Mouse (Mus musculus) frontal cortex, adult 2 months (tissue): ENCODE measurements at regions not wholly inside any gene's neighbourhood (a gene's known extent, or its start where the extent isn't known, plus 50 kb on each side); places are given as distances from the start of the nearest gene placed in this dataset.
"Not testable (repeated sequence)": the region's sequence is repeated elsewhere in the genome, so short reads cannot be mapped to it uniquely, and the experiment has no call there.

Experiments
- DNase-seq, 2 experiments: peaks; one replicate each; pipeline ENCODE4 v3.0.0; 2022; ENCODE audit warnings: low spot score in 1 of 2; ENCODE audit errors: extremely low spot score in 1 of 2

DNA sequence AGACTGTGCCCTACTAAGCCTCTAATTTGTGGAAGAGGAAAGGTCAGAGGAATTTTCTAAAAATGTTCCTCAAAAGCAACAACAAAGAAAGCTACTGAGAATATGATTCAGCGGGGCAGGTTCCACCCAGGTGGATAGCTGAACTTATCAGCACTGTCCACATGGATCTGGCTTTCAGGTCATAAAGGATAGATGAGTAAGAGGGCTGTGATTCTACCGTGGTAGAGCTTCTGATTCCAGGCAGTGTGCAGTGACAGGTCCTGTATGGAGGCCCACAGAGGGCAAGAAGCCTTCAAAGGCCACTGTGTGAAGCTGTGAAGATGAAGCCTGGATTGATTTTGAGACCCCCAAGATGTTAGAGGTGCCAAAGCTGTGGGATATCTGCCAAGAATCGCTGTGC, 51.8 kb downstream of the Teddm3 start:
- not testable (repeated sequence) for DNase-seq

DNA sequence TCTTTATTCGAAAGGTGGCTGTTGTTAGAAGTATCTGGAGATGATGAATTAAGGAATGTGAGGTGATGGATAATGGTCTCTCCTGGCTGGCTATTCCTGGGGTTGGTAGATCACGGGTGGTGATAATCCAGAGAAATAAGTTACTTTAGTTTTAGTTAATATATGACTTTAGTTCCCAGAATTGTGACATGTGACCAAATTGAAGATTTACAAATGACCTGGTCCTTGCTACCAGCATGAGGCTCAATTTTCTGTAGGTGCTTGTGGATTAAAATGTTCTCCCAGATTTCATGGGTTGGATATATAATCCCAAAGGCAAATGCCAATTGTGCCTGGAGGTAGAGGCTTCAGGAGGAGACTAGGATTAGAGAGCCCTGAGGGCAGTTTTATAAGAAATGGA, 53.7 kb downstream of the Teddm3 start:
- DNase-seq: not testable (repeated sequence)

DNA sequence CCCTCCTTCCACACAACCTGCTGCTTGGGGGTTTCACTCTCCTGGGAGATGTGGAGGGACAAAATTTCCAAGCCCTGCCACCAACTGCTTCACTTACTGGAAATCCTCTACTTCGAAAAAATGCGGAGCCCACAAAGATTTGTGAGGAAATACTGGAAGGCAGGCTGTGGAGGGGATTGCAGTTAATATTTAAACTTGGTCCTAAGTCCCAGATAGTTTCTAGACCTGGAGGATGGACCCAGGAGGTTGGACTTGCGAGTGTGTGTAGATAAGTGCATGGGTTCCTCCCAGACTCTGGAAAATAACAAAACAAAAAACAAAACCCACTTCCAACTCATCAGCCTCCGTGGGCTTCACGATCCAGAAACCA, 79.0 kb downstream of the Teddm3 start:
- no peak for DNase-seq

- DNase-seq: not testable (repeated sequence)
Observed at GRCm38 (mm10) chr16:21074082-21074778, 79.6 kb downstream of the Teddm3 start.

DNA sequence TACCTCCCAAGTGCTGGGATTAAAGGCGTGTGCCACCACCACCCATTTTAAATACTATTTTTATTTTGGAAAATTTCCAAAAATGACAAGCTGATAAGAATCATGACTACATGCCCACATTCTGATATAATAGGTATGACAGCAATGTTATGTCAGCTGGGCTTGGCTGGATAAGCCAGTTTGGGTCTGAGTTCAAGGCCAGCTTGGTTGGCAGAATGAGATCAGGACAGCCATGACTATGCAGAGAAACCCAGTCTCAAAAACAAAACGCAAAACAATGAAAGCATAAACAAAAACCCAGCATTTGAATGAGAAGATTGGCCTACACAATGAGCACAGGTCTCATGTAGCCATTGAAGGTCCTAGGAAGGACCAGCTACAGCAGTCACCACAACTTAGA, 93.6 kb downstream of the Teddm3 start:
- no peak for DNase-seq

DNA sequence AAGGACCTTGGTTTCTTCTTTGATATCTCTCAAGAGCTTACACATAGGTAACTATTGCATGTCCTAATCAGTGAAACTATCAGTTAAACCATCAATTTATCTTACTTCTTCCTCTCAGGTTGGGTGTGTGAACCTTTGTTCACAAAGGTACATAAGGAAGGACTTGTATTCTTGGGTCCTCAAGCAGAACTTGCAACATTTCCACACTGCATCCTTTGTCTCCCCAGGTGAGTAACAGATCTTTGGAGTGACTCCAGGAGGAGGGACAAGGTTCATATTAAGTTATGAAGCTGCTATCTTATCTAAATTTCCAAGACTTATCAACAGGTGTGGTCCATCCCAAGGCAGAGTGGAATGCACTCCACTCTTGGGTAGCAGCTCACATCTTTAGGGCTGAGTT, 99.0 kb downstream of the Teddm3 start:
- DNase-seq: no peak

DNA sequence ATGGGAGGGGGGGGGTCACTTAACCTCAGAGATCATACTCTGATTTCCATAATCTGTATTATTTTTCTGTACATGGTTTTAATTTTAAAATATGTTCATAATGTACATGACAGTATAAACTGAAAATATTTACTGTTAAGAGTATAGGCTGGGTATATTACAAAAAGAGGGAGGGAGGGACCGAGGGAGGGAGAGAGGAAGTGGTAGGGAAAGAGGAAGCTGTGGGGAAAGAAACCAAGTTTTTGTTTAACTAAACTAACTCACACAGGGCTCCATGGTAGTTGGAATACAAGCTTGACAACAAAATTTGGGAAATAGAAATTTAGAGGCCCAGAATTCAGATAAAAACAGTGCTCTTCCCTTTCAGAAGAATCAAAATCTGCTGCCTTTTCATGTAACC, 131.7 kb downstream of the Teddm3 start:
- DNase-seq: not testable (repeated sequence)

GRCm38 (mm10) chr16:21004871-21005270, 148.9 kb downstream of the Teddm3 start:
- no peak for DNase-seq

GRCm38 (mm10) chr16:21001126-21001525, 152.7 kb downstream of the Teddm3 start:
- no peak for DNase-seq

DNA sequence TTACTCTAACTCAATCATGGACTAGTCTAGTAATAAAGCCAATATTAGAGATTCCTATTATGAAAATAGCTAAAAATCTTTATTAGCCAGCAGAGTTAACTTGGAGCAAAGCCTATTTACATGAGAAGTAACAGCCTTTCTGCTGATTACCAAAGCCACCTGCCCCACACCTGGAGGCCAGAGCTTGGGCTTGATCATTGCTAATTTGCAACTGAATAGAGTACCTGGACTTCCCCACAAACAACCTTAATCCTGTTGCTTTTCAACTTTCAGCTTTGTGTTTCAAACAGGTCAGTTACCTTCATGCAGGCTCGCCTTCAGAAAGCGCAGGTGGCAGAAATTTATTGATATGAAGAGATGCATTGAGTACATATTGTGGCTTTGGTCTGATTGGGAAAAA, 163.3 kb downstream of the Teddm3 start:
- no peak for DNase-seq

GRCm38 (mm10) chr16:20975406-20975805, 178.4 kb downstream of the Teddm3 start:
- peak in 1 of 2 experiments; percentile 12 for DNase-seq

DNA sequence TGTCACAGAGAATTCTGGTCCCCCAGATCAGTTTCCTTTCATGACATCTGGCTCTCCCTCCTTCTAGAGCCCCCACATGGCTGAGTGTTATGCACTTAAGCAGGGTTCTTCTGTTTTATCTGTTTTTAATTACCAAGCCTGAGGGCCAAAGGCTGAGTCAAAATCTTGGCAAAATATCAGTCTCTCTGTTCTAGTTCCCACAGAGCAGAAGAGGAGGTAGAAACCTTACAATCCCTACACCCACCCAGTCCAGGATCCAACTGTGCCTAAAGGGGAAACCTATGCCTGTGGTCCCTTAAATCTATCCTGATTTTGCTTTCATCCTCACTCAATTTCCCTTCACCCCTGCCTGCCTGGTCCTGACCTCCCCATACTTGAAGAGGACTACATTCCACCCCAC, 181.4 kb downstream of the Teddm3 start:
- no peak for DNase-seq

DNA sequence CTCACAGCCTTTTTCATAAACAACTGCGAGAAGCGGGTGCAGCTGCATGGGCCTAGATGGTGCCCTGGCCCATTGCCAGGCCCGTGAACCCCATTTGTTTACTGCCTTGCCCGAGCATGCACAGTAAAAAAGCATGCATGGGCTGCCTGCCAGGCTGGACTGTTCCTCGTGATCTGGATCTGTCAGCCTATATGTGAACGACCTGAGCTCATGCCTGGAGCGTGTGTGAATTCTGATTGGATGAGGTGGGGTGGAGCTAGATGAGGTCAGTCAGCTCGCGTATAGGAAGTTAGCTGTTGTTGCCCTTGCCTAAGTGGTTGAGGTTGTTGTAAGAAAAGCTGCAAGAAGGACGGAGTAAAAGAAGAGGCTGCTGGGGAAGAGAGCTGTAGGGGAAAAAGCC, 194.9 kb downstream of the Teddm3 start:
- peak in 1 of 2 experiments; percentile 3 for DNase-seq

GRCm38 (mm10) chr16:20936722-20937121, 202.4 kb upstream of the Thpo start:
- DNase-seq: no peak

DNA sequence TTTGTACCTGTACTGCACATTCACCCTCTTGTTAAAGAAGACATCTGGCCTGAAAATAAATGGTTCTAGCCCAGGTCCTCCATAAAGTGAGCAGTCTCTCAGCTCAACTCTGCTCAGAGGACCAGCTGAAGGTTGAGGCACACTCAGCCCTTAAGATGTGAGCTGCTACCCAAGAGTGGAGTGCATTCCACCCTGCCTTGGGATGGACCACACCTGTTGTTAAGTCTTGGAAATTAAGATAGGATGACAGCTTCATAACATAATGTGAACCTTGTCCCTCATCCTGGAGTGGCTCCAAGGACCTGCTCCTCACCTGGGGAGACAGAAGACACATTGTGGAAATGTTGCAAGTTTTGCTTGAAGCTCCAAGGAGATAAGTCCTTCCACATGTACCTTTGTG, 200.5 kb upstream of the Thpo start:
- DNase-seq: not testable (repeated sequence)

DNA sequence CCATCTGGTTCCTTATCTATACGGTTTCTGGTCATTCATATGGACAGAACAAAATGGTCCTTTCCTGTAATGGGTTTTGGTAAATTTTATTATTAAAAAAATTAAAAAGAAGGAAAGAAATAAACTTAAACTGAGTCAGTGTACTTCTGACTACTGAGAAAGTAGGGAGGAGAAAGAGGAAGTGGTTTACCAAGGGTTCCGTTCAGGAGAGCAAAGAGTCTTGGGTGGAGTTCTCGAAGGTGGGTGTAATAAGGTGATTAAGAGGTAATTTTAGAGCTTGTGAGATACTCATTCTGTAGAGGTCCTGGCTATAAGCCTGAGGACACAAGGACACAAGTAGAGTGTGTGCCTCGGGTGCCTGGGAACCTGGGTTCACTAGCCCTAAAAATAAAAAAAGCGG, 195.7 kb upstream of the Thpo start:
- not testable (repeated sequence) for DNase-seq

- DNase-seq: not testable (repeated sequence)
Observed at GRCm38 (mm10) chr16:20925776-20926175, 191.5 kb upstream of the Thpo start.

DNA sequence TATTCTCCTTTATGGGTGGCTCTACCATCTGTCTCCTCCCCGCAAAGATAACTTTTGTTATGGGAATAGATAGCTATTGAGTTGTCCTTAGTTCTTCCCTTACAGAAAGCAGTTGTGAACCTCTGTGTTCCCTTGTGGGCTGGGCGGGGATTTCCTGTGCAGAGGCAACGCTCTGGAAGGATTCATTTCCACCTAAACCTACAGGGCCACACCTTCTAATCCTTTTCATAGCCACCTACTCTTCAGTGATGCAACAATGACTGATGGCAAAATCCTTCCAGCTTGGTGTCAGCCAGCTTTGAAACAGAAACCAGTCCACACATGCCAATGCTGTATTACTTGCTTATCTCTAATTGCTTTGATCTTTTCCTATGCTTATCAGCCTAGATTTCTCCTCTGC, 176.6 kb upstream of the Thpo start:
- not testable (repeated sequence) for DNase-seq

- peak in 1 of 2 experiments; percentile 19 for DNase-seq
Observed at GRCm38 (mm10) chr16:20908467-20909351, 174.4 kb upstream of the Thpo start.

GRCm38 (mm10) chr16:20895734-20896133, 161.4 kb upstream of the Thpo start:
- peak; percentile 12 to 79 for DNase-seq

DNA sequence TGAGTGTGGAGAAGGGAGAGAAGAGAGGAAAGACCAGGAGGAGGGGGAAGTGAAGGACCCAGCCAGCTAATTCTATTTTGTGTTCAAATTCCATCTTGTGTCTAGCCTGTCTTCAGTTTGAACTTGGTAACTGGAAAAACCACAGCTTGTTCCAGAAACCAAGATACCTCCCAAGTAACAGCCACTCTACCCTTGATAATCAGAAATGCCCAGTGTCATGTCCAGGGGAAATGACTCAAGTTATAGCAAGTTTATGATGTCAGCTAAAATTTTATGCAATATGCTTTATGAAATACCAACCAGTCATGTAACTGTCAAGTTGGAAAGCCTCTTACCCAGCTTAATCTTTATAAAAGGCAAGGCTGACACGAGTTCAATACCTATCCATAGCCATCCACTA, 137.4 kb upstream of the Thpo start:
- no peak for DNase-seq

- DNase-seq: no peak
Observed at GRCm38 (mm10) chr16:20866771-20867170, 132.5 kb upstream of the Thpo start.
